Mouse (Mus musculus) cerebellum, postnatal 10 days (tissue): Measurements from ENCODE around the gene Fut8.
A peak's percentile ranks its signal among the peaks of the same experiment; 100 is the strongest.

Experiments
- DNase-seq, 2 experiments: peaks; one replicate each; pipeline ENCODE4 v3.0.0; 2021; ENCODE audit warnings: mixed read lengths in 2 of 2

The Fut8 gene

GRCm38 (mm10) chr12:77237950-77238530 is at the start of gene Fut8:
Gene Fut8, plus strand, starts transcription at chr12:77238125.
- DNase-seq = peak; percentile 92 to 93

GRCm38 (mm10) chr12:77189161-77189560 is 48.8 kb upstream of the Fut8 start:
- DNase-seq = no peak

- DNase-seq = no peak
These were observed 47.9 kb upstream of the Fut8 start for GRCm38 (mm10) chr12:77189933-77190446.

- DNase-seq = no peak
These were observed 46.2 kb upstream of the Fut8 start for GRCm38 (mm10) chr12:77191478-77192271.

GRCm38 (mm10) chr12:77192714-77193113 is 45.2 kb upstream of the Fut8 start:
- no peak for DNase-seq

- DNase-seq = no peak
These were observed 44.7 kb upstream of the Fut8 start for GRCm38 (mm10) chr12:77193225-77193716.

GRCm38 (mm10) chr12:77195044-77195443 is 42.9 kb upstream of the Fut8 start:
- DNase-seq = no peak

GRCm38 (mm10) chr12:77196529-77197095 is 41.3 kb upstream of the Fut8 start:
- DNase-seq = no peak

GRCm38 (mm10) chr12:77197121-77197599 is 40.8 kb upstream of the Fut8 start:
- DNase-seq = peak; percentile 79 to 88

GRCm38 (mm10) chr12:77198253-77198652 is 39.7 kb upstream of the Fut8 start:
- DNase-seq = no peak

GRCm38 (mm10) chr12:77201461-77202143 is 36.3 kb upstream of the Fut8 start:
- no peak for DNase-seq

GRCm38 (mm10) chr12:77203136-77203535 is 34.8 kb upstream of the Fut8 start:
- no peak for DNase-seq

- DNase-seq = no peak
These were observed 31.1 kb upstream of the Fut8 start for GRCm38 (mm10) chr12:77206852-77207251.

- DNase-seq = no peak
These were observed 29.9 kb upstream of the Fut8 start for GRCm38 (mm10) chr12:77208056-77208455.

GRCm38 (mm10) chr12:77208576-77209180 is 29.2 kb upstream of the Fut8 start:
- no peak for DNase-seq

GRCm38 (mm10) chr12:77211695-77212208 is 26.2 kb upstream of the Fut8 start:
- DNase-seq = no peak

GRCm38 (mm10) chr12:77213896-77214564 is 23.9 kb upstream of the Fut8 start:
- DNase-seq = no peak

GRCm38 (mm10) chr12:77214565-77214909 is 23.4 kb upstream of the Fut8 start:
- no peak for DNase-seq

- no peak for DNase-seq
These were observed 21.3 kb upstream of the Fut8 start for GRCm38 (mm10) chr12:77216511-77217192.

- no peak for DNase-seq
These were observed 17.3 kb upstream of the Fut8 start for GRCm38 (mm10) chr12:77220616-77221015.

GRCm38 (mm10) chr12:77222272-77222874 is 15.6 kb upstream of the Fut8 start:
- DNase-seq = no peak
